Mouse (Mus musculus): ENCODE results near the gene Hs2st1.

Gene Hs2st1

GRCm38 (mm10) chr3:144453701-144454430, 116.1 kb downstream of the Hs2st1 start:
- in situ Hi-C loops (cut with MboI; ENCODE audit: low sequenced_read_pairs), result loop anchor here (10.0 kb wide), 1 partner anchor 151 kb away; no protein-coding TSS in a partner anchor

GRCm38 (mm10) chr3:144448977-144449376, 121.0 kb downstream of the Hs2st1 start:
- in situ Hi-C loops (cut with MboI; ENCODE audit: low sequenced_read_pairs), result no loop called here

- in situ Hi-C loops (cut with MboI; ENCODE audit: low sequenced_read_pairs), result no loop called here
These were observed 122.1 kb downstream of the Hs2st1 start for GRCm38 (mm10) chr3:144447917-144448316.

GRCm38 (mm10) chr3:144446081-144446634, 123.8 kb downstream of the Hs2st1 start:
- in situ Hi-C loops (cut with MboI; ENCODE audit: low sequenced_read_pairs), result no loop called here

DNA sequence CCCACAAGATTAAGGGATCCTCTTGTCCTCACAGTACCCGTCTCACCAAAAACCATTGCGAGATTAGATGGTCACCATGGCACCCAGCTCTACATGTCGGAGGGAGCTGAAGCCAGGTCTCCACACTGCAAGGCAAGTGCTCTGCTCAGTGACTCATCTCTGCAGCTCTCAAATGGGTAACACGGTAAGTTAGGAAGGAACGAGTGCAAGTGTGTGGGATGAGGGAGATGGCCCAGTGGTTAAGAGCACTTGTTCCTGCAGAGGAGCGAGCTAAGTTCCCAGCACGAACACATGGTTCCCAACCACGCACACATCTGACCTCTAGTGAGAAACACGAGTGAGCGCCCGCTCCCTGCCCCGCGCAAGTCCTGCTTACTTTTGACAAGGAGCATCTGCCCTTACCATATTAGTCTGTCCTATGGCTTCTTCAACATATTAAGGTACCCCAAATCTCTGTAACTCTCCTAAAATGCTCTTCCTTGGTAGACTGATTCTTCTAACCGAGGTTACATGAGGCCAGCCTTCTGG, 132.0 kb downstream of the Hs2st1 start:
- in situ Hi-C loops (cut with MboI; ENCODE audit: low sequenced_read_pairs), result no loop called here

DNA sequence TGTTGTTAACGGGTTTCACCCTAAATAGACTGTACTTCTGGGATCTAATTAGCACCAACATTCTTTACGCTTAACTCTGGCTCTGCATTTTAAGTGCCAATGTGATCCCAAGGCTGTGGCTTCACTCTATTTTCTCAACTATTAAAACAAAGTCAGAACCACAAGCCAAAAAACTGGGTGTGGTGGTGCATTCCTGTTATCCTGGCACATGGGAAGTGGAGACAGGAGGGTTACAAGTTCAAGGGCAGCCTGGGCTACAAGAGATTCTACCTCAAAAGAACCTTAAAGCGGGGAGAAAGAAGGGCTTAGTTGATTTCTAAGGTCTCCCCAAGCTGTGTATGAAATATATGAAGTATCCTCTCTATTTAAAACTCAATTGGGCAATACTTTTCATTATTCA, 133.9 kb downstream of the Hs2st1 start:
- in situ Hi-C loops (cut with MboI; ENCODE audit: low sequenced_read_pairs), result no loop called here

DNA sequence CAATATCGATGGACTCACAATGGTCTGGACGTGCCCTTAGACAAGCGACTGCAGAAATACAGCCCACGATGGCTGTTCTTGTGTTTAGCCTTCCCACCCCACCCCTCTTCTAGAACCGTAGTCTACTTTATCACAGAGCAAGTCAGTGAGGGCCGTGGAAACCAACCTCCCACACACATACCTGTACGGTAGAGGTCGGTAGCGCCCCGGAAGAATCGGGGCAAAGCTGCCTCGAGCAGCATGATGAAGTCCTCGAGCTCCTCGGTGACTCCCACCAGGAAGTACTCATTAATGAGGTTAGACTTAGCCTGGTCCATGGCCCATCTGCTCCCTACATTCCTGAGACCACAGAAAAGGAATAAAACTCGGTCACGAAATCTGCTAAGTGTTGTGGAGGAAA, 134.7 kb downstream of the Hs2st1 start:
- in situ Hi-C loops (cut with MboI; ENCODE audit: low sequenced_read_pairs), result no loop called here

DNA sequence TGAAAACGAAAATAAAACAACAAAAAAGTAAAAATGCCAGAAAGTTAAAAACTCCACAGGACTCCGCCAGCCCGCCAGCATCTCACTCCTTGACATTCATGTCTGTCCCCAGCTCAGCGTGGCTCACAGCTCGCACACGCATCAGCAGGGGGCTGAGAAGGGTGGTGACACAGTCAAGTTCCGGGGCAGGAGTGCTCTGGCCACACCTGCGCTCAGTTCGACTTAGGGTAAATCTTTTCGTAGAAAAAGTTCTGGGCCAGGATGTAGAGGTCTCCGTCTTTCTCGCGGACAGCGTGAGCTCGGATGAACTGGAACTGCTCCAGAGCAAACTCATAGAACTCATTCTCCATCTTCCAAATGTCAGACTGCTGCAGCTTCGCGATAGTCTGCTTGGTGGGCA, 135.7 kb downstream of the Hs2st1 start:
- in situ Hi-C loops (cut with MboI; ENCODE audit: low sequenced_read_pairs), result no loop called here

DNA sequence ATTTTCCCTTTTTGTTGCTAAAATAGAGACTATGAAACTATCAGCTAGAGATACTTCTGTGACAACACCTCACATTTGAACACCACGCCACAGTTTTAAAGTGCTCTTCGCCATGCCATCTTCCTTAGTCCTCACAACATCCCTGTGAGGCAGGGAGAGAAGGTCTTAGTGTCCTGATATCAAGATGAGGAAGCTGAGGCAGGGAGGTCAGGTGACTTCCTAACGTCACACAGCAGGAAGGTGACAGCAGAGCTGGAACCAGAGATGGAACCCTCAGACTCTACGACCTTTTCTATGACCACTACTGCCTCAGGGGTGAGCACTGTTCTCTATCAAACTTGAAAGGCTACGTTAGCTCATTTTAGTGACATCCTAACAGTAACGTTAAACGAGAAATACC, 136.9 kb downstream of the Hs2st1 start:
- in situ Hi-C loops (cut with MboI; ENCODE audit: low sequenced_read_pairs), result no loop called here

DNA sequence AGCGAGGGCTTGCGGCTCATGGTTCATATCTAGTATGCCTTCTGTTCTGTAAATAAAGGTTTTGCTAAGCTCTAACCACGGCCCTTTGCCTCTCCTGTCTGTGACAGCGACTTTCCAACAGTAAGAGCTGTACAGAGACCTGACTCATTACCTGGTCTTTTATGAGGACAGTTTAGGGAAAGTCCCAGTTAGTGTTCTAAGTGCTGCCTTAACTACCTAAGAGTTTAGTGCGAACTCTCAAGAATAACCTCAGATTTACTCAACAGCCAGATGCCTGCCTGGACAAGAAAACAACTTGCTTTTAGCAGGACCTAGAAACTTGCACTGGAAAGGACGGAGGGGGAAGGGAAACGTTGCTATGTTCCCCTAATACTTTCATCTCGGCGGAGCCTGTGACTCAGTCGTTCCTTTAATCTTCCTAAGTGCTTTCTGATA, 137.8 kb downstream of the Hs2st1 start:
- in situ Hi-C loops (cut with MboI; ENCODE audit: low sequenced_read_pairs), result no loop called here

DNA sequence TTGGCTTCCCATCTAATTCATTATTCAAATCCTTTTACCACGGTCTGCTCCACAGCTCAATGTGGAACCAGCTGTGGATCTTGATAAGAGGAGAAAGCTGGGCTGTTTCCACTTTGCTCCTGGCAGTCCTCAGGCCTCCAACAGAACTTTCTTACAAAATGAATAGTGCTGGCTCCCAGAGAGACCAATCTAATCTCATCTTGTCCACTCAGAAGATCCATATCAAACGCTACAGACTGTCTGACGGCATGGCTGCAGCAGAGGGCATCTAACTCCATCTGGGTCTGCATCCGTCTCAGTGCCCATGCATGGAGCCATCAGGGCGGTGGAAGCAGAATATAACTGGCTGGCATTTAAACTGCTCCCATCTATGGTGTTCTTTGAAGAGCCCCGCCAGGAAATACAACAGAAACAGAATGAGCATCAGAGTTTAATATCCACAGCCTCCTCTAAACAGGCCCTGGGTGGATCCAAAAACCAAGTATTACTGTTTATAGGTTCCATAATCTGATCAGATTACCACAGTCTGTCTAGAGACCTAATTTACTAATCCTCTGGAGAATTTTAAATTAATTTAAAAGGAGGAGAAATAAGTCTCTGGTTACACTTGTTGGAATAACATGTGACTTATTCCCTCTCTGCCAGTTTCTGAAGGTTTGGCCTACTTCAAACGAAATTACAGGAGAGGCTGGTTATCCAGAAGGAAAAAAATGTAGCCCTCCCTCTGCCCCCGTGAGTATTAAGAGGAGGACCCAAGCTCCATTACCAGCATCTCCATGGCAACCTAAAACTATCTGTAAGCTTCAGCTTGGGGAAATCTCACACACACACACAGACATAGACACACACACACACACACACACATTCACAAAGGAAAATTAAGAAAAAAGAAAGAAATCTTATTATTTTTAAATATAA, 141.2 kb downstream of the Hs2st1 start:
- in situ Hi-C loops (cut with MboI; ENCODE audit: low sequenced_read_pairs), result no loop called here

GRCm38 (mm10) chr3:144425041-144425448, 144.9 kb downstream of the Hs2st1 start:
- in situ Hi-C loops (cut with MboI; ENCODE audit: low sequenced_read_pairs), result no loop called here

DNA sequence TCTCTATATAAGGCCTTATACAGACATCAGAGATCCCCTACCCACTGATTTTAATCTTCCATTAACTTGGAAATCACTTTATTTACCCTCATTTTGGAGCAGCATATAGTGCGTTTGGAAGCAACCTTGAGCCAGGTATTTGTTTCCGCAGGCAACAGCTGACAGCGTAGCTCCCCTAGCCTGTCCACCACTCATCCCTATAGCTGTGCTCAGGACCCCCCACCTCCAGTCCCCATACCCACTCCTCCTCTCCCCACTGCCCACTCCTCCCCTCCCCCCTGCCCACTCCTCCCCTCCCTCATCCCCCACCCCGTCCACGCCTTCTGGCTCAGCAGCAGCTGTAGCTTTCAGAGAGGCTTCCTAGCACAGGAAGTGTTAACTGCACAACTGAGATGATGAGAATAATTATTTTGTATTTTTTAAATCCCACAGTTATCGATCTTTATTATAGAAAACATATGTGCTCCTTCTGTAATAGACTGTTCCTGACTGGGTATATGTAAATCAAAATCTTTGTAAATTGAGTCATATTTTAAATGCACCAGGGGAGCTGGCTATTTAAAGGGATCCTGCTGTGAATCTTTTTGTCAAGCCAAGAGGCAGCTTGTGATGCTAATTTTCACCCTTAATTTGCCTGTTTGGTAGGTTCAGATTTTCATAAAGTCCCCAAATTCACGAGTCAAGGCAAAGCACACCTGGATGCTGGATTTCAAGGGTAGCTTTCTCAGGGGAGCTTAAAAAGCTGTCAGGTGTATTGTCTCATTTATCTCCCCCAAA, 148.4 kb downstream of the Hs2st1 start:
- in situ Hi-C loops (cut with MboI; ENCODE audit: low sequenced_read_pairs), result no loop called here

GRCm38 (mm10) chr3:144413821-144414220, 156.2 kb downstream of the Hs2st1 start:
- in situ Hi-C loops (cut with MboI; ENCODE audit: low sequenced_read_pairs), result no loop called here

DNA sequence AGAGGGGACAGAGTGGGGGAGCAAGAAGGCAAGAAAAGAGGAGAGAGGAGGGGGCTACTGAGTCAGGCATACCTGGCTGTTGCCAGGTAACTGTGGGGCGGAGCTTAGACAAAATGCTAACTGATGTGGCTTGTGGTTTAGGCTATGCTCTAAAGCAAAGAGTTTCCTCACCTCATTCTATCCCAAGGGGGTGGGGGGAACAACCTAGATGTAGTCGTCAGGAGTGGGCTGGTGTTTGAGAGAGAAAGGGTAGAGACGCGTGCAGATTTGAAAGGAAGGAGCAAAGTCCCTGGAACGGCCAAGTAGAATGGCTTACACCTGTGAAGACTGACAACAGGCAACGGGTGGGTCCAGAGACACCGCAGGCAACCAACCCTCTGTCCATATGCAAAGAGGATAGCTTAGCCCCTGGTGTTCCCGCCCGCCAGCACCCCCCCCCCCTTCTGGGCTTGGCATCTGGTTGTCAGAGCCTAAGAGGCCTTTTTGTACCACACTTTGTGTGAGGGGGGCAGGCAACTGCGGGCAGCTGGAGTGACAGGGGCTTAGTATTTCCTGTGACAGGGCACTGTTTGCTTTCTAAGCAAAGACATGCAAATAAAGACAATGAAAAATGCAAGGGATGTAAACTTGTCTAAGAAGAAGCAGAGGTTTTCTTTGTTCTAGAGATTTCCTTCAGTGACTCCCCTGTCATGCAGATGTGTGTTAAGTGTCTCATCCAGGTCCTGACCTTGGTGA, 157.3 kb downstream of the Hs2st1 start:
- in situ Hi-C loops (cut with MboI; ENCODE audit: low sequenced_read_pairs), result no loop called here

DNA sequence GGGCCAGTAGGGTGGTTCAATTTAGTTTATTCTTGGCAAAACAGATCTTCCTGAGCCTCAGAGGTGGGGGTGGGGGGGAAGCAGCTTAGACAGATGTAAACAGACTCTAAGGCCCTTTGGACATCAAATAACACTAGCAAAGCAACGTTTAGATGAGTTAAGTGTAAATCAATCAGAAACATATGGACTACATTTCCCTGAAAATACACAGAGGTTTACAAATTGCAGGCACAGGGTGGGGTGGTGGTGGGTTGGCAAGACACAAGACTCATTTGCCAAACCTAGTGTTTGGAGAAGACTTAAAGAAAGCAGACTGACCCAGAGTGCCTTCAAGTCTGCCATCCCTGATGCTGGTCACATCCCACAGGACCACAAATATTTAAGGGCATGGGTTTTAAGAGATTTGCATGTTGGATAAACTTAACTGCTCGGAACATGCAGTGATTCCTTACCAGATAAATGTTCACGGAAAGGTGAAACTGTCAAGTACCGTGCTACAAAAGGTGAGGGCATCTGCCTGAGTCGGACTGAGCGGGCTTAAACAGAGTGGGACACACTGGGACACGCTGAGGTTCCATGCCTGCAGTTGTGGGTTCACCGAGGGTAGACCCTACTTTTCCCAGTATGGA, 158.2 kb downstream of the Hs2st1 start:
- in situ Hi-C loops (cut with MboI; ENCODE audit: low sequenced_read_pairs), result no loop called here

DNA sequence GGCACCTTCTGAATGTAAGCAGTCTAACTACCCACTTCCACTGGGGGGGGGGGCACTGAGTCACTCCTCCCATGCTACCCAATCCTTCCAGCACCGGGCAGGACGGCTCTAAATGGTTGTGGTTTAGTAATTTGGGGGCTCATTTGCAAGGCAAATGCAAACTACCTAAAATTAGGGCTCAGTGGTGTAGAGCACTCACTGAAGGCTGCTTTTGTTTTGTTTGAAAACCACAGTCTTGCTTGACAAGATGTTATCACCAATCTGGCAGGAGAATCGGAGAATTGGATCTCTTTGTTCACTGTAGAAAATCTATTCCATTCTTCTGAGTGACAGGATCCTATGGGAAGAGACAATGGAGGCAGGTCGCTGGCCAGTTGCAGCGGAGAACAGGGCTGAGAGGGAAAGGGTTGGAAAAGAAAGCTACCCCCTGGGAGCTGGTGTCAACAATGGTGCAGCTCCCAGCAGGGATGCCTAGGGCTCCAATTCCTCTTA, 158.9 kb downstream of the Hs2st1 start:
- in situ Hi-C loops (cut with MboI; ENCODE audit: low sequenced_read_pairs), result no loop called here

GRCm38 (mm10) chr3:144408953-144409352, 161.0 kb downstream of the Hs2st1 start:
- in situ Hi-C loops (cut with MboI; ENCODE audit: low sequenced_read_pairs), result no loop called here

DNA sequence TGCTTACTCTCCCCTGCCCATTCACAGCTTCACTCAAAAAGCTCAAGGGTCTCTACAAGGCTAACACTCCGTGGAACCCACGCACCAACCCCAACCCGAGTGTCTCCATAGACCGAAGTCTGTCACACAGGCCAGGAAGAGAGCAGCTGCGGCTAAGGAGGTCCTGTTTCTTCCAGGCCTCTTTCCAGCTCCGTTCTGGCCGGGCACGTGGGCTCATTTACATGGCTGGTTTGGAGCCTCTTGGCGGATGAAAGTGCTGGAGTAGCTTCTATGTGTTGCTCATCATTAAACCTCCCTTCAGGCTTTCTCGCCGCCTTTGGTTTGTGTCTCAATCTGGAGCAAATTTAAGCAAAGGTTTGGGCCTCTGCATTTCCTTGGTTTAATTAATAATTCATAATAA, 164.7 kb downstream of the Hs2st1 start:
- in situ Hi-C loops (cut with MboI; ENCODE audit: low sequenced_read_pairs), result no loop called here

Data from CH12F3 (cell line).